Mouse (Mus musculus): Measurements from ENCODE around the gene Cxcr5. TPM values are rescaled to one million over a fixed set of nuclear protein-coding genes. Genes with fewer than 3 reads are reported as not detected.

The Cxcr5 gene
- polyA plus RNA-seq, 1 experiment from 2014 or later, result 0.46 TPM

DNA sequence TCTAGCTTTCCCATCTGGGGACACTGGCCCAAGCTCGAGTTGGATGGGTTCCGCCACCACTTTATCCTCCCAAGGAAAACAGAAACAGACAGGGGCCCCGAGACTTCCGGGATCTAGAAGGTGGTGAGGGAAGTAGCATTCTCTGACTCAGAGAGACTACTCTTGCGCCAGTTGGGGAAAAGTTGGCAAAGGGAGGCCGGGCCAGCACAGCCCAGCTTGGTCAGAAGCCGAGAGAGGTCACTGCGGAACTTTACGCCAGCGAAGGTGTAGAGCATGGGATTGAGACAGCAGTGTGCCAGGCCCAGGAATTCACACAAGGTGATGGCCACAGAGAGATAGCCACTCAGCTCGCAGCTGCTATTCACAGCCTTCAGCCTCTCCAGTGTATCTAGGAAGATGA is 48.6 kb downstream of the Cxcr5 start:
- Histone ChIP-seq H3K4me1 (peaks cover 53% of the 10 kb centered on the region), H3K4me3 (no peak overlapping the region), H3K4me2 (no peak overlapping the region), H3K27ac (peak overlapping the region; percentile 87), H3K9me3 (no peaks in the 10 kb centered on the region), H3K9ac (no peak overlapping the region), H3K27me3 (no peaks in the 10 kb centered on the region), H3K36me3 (peaks cover 13% of the 10 kb centered on the region)
- WGBS, result 82% methylated on average over 11 of the region's 11 CpGs
- ATAC-seq (ENCODE audit: insufficient number of reproducible peaks, low FRiP score, low TSS enrichment, low read depth), result no peak

DNA sequence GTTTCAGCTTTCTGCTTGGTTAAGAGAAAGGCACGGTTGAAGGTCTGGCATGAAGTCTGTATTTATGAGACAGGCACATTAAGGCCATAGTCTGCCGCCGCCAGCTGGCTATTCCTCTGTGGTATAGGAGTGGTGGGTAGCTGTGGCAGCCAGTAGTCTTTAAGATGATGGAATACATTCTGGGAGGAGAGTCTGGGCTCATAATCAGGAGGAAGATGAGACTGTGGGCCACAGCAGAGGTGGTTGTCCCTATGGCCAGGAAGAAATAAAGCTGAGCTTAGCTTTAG is 49.0 kb downstream of the Cxcr5 start:
- 54% methylated on average over 3 of the region's 3 CpGs for WGBS
- Histone ChIP-seq H3K27me3 (no peaks in the 10 kb centered on the region), H3K36me3 (peaks cover 17% of the 10 kb centered on the region), H3K4me1 (peaks cover 58% of the 10 kb centered on the region), H3K9ac (no peak overlapping the region), H3K4me2 (no peak overlapping the region), H3K4me3 (no peak overlapping the region), H3K27ac (peak overlapping the region; percentile 87), H3K9me3 (no peaks in the 10 kb centered on the region)
- ATAC-seq (ENCODE audit: insufficient number of reproducible peaks, low FRiP score, low TSS enrichment, low read depth), result peak; percentile 2; the same call in 1 of the 2 replicates

DNA sequence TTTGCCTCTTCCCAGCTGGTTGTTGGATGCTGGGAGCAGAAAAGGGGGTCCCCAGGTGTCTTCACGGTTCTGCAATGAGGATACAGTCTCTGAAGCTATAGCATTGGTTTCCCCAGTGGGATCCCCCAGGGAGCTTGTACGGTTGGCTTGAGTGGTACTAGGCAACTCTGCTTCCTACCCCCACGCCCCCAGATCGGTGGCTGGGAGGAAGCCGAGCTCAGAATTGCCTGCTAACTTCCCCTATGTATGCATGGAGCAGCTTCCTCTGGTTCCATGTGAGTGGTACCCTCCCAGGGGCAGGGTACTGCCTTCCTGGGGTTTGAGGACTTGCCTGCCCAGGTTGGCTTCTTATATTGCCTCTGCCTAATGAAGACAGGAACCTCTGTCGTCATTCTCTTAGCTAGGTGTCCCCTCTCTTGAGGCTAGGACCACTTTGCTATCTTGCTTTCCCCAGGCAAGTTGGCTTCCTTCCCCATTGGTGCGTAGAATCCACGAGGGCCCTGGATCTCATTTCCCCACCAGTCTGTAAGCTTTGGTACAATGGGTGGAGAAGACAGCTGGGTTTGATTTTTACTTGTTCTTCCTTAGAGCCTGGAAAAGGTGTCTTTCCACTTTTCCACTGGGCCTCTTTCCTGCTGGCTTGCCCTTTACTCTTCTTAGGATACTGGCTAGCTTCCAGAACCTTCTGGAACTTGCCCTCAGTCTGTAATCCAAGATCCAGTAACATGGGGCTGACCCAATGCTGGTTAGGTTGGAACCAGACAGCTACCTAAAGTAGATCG is 49.6 kb downstream of the Cxcr5 start:
- Histone ChIP-seq H3K27ac (peak overlapping the region; percentile 87), H3K9me3 (no peaks in the 10 kb centered on the region), H3K36me3 (peaks cover 23% of the 10 kb centered on the region), H3K4me3 (no peak overlapping the region), H3K9ac (no peak overlapping the region), H3K4me1 (peaks cover 59% of the 10 kb centered on the region), H3K4me2 (0 out of 2 replicates have a peak overlapping the region, but pooled peaks have one; percentile 10), H3K27me3 (no peaks in the 10 kb centered on the region)
- ATAC-seq (ENCODE audit: insufficient number of reproducible peaks, low FRiP score, low TSS enrichment, low read depth), result peak; percentile 4; the same call in 1 of the 2 replicates
- WGBS, result 51% methylated on average over 9 of the region's 9 CpGs

DNA sequence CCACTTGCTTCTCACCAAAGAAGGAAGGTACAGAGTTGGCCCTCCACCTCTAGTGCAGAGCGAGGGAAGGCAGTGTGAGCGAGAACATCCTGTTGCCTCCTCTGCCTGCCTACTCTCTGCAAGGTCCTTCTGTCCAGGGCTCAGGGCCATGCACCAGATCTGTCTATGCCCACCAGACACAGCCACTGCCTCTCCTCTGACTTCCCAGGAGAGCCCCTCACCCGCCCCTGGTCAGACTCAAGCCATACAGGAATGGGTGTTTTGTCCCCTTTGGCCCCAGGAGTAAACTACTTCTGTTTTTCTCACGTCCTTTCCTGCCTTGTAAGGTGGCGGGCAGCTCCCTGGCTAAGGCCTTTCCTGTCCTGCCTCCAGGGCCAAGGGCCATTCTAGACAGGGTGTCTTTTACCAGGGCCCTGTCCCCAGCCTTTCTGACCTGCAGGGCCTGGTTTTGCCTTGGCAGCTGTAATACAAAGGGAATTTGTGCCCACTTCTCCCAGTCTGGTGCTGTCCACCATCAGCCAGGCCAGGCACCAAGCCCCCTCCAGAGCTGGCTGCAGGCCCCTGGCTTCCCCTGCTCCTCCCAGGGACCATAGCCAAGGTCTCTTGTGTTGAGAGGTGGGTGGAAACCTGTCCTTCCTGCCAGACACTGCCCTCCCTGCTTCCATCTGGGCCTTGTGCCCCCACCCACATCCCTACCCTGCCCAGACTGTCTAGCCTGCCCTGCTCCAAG is 50.6 kb downstream of the Cxcr5 start:
- ATAC-seq (ENCODE audit: insufficient number of reproducible peaks, low FRiP score, low TSS enrichment, low read depth), result no peak
- Histone ChIP-seq H3K9me3 (no peaks in the 10 kb centered on the region), H3K4me2 (no peak overlapping the region), H3K4me3 (no peak overlapping the region), H3K36me3 (peaks cover 33% of the 10 kb centered on the region), H3K9ac (no peak overlapping the region), H3K27me3 (no peaks in the 10 kb centered on the region), H3K4me1 (peaks cover 60% of the 10 kb centered on the region), H3K27ac (peak overlapping the region; percentile 86)
- 73% methylated on average over 5 of the region's 5 CpGs for WGBS

DNA sequence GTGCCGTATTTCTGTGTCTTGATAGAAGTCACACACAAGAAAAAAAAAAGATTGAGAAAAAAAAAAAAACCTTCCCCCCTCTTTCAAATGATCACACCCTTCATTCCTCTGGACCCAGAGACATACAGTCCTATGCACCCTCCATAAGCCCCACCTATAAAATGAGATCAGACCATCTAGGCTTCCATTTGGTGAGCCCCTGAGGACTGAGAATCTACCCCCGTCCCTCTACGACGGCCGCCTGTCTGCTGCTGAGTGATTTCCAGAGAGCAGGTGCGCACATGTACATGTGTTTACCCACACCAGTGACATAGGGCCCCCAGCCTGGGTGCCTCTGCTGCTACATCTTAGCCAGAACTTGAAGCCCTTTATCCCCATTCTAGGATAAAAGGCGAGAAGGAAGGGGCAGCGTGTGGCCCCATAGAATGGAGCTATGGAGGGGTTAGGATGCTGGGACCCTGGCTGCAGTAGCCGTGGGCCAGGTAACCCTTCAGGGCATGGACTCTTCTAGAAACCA is 51.3 kb downstream of the Cxcr5 start:
- Histone ChIP-seq H3K36me3 (peaks cover 40% of the 10 kb centered on the region), H3K27ac (peak overlapping the region; percentile 86), H3K27me3 (no peaks in the 10 kb centered on the region), H3K4me2 (peak overlapping the region; percentile 50), H3K9ac (no peak overlapping the region), H3K4me1 (peaks cover 66% of the 10 kb centered on the region), H3K4me3 (no peak overlapping the region), H3K9me3 (no peaks in the 10 kb centered on the region)
- 30% methylated on average over 9 of the region's 9 CpGs for WGBS
- ATAC-seq (ENCODE audit: insufficient number of reproducible peaks, low FRiP score, low TSS enrichment, low read depth), result no peak

DNA sequence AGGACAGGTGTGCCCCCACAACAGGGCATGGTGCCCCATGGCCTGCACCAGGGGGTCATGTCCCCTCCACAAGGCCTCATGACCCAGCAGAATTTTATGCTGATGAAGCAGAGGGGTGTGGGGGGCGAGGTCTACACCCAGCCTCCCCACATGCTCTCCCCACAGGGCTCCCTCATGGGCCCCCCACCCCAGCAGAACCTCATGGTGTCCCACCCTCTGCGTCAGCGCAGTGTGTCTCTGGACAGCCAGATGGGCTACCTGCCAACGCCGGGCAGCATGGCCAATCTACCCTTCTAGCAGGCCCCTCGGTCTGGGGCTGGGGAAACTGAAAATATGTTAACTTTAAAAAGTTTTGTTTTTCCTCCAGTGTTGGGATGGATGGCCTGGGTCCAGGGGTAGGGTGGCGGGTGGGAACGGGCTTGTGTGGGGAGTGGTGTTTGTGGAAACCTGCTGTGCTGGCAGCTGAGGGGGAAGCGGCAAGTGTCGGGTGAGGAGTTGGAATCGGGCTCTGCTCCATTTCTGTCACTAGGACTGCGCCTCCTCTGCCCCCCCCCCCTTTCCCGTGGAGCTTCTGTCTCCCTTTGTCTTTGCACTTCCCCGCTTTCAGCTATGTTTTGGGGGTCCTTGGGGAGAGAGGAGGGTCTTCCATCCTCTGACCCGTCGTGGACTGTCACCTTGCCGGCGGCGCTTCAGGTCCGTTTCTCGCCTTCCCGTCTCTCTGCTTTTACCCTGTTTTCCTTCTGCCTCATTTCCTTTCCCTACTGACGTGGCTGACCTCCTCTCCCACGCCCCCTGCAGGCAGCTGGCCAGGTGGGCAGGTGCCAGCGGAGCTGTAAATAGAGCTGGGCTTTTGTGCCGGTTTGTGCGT is 52.0 kb downstream of the Cxcr5 start:
- WGBS, result 7% methylated on average over 25 of the region's 27 CpGs
- peak overlapping the region; percentile 86 for H3K27ac ChIP-seq
- no peaks in the 10 kb centered on the region for H3K9me3 ChIP-seq
- peak; percentile 32; the same call in 1 of the 2 replicates for ATAC-seq (ENCODE audit: insufficient number of reproducible peaks, low FRiP score, low TSS enrichment, low read depth)
- H3K27me3 ChIP-seq, result no peaks in the 10 kb centered on the region
- H3K4me2 ChIP-seq, result peak overlapping the region; percentile 50
- H3K4me1 ChIP-seq, result peaks cover 72% of the 10 kb centered on the region
- no peak overlapping the region for H3K9ac ChIP-seq
- H3K36me3 ChIP-seq, result peaks cover 47% of the 10 kb centered on the region
- H3K4me3 ChIP-seq, result peak overlapping the region; percentile 28

DNA sequence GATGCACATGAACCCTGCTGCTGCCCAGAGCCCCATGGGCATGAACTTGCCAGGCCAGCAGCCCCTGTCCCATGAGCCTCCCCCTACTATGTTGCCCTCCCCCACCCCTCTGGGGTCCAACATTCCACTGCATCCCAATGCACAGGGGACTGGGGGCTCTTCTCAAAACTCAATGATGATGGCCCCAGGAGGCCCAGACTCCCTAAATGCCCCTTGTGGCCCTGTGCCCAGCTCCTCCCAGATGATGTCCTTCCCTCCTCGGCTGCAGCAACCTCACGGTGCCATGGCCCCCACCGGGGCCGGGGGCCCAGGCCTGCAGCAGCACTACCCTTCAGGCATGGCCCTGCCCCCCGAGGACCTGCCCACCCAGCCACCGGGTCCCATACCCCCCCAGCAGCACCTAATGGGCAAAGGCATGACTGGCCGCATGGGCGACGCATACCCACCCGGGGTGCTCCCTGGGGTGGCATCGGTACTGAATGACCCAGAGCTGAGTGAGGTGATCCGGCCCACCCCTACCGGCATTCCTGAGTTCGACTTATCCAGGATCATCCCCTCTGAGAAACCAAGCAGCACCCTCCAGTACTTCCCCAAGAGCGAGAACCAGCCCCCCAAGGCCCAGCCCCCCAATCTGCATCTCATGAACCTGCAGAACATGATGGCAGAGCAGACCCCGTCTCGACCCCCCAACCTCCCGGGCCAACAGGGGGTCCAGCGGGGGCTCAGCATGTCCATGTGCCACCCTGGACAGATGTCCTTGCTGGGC is 52.8 kb downstream of the Cxcr5 start:
- Histone ChIP-seq H3K9ac (no peak overlapping the region), H3K36me3 (peaks cover 53% of the 10 kb centered on the region), H3K27me3 (no peaks in the 10 kb centered on the region), H3K27ac (peak overlapping the region; percentile 86), H3K9me3 (no peaks in the 10 kb centered on the region), H3K4me1 (peaks cover 77% of the 10 kb centered on the region), H3K4me3 (peak overlapping the region; percentile 28; the same call in 1 of the 2 replicates), H3K4me2 (peak overlapping the region; percentile 50)
- no peak for ATAC-seq (ENCODE audit: insufficient number of reproducible peaks, low FRiP score, low TSS enrichment, low read depth)
- WGBS, result 76% methylated on average over 19 of the region's 19 CpGs

DNA sequence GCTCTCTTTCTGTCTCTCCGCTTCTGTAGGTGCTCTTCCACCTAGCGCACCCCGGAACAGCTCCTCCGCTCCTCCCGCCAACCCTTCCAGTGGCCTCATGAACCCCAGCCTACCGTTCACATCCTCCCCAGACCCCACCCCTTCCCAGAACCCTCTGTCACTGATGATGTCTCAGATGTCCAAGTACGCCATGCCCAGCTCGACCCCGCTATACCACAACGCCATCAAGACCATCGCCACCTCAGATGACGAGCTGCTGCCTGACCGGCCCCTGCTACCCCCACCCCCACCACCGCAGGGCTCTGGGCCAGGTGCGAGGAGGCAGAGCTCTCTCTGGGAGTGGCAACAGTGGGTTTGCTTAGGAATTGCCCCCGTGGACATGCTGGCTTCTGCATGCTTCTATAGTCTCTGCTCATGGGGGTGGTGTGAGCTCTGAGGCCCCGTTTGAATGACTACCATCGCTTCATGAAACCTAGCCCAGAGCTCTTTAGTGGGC is 53.5 kb downstream of the Cxcr5 start:
- 76% methylated on average over 17 of the region's 18 CpGs for WGBS
- H3K4me1 ChIP-seq, result peaks cover 76% of the 10 kb centered on the region
- peaks cover 60% of the 10 kb centered on the region for H3K36me3 ChIP-seq
- no peak overlapping the region for H3K4me3 ChIP-seq
- H3K9me3 ChIP-seq, result no peaks in the 10 kb centered on the region
- no peak overlapping the region for H3K27ac ChIP-seq
- no peak for ATAC-seq (ENCODE audit: insufficient number of reproducible peaks, low FRiP score, low TSS enrichment, low read depth)
- no peak overlapping the region for H3K4me2 ChIP-seq
- H3K27me3 ChIP-seq, result no peaks in the 10 kb centered on the region
- no peak overlapping the region for H3K9ac ChIP-seq

DNA sequence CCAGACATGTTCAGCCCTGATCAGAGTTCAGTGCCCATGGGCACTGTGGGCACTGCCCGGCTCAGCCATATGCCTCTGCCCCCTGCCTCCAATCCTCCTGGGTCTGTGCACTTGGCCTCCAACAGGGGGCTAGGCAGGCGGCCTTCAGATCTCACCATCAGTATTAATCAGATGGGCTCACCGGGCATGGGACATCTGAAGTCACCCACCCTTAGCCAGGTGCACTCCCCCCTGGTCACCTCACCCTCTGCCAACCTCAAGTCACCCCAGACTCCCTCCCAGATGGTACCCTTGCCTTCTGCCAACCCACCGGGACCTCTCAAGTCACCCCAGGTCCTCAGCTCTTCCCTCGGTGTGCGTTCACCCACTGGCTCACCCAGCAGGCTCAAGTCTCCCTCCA is 54.3 kb downstream of the Cxcr5 start:
- Histone ChIP-seq H3K27ac (no peak overlapping the region), H3K4me3 (no peak overlapping the region), H3K9me3 (no peaks in the 10 kb centered on the region), H3K4me2 (no peak overlapping the region), H3K27me3 (no peaks in the 10 kb centered on the region), H3K36me3 (peaks cover 68% of the 10 kb centered on the region), H3K4me1 (peaks cover 67% of the 10 kb centered on the region), H3K9ac (no peak overlapping the region)
- ATAC-seq (ENCODE audit: insufficient number of reproducible peaks, low FRiP score, low TSS enrichment, low read depth), result no peak
- 96% methylated on average over 6 of the region's 6 CpGs for WGBS

DNA sequence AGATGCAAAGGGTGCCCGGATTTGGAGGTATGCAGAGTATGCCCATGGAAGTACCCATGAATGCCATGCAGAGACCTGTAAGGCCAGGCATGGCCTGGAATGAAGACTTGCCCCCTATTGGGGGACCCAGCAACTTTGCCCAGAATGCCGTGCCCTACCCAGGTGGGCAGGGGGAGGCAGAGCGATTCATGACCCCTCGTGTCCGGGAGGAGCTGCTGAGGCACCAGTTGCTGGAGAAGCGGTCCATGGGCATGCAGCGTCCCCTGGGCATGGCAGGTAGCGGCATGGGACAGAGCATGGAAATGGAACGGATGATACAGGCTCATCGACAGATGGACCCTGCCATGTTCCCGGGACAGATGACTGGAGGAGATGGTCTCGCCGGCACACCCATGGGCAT is 55.1 kb downstream of the Cxcr5 start:
- ATAC-seq (ENCODE audit: insufficient number of reproducible peaks, low FRiP score, low TSS enrichment, low read depth), result no peak
- WGBS, result 93% methylated on average over 13 of the region's 13 CpGs
- no peak overlapping the region for H3K4me2 ChIP-seq
- H3K4me1 ChIP-seq, result peaks cover 67% of the 10 kb centered on the region
- H3K9me3 ChIP-seq, result no peaks in the 10 kb centered on the region
- H3K36me3 ChIP-seq, result peaks cover 74% of the 10 kb centered on the region
- no peak overlapping the region for H3K9ac ChIP-seq
- H3K27me3 ChIP-seq, result no peaks in the 10 kb centered on the region
- no peak overlapping the region for H3K27ac ChIP-seq
- no peak overlapping the region for H3K4me3 ChIP-seq
